Mouse (Mus musculus): ENCODE measurements at regions not wholly inside any gene's neighbourhood (a gene's known extent, or its start where the extent isn't known, plus 50 kb on each side); places are given as distances from the start of the nearest gene placed in this dataset.
A peak's percentile ranks its signal among the peaks of the same experiment; 100 is the strongest.
"Not testable (repeated sequence)": the region's sequence is repeated elsewhere in the genome, so short reads cannot be mapped to it uniquely, and the experiment has no call there.

- no peak overlapping the region for H3K4me3 ChIP-seq
- 0 out of 2 replicates have a peak, but pooled peaks cover 4% of the 10 kb centered on the region for H3K4me1 ChIP-seq (replicated peaks)
- 4% methylated on average over 9 of the region's 9 CpGs for WGBS
- H3K9me3 ChIP-seq, result 0 out of 2 replicates have a peak, but pooled peaks cover 2% of the 10 kb centered on the region
- peak; percentile 80 for ATAC-seq (ENCODE audit: low FRiP score)
- H3K27me3 ChIP-seq, result no peaks in the 10 kb centered on the region
- no peaks in the 10 kb centered on the region for H3K36me3 ChIP-seq
- H3K9ac ChIP-seq, result no peak overlapping the region
- peak overlapping the region; percentile 46 for H3K4me2 ChIP-seq
- H3K27ac ChIP-seq, result no peak overlapping the region
Measured at GRCm38 (mm10) chr16:54983759-54984218, 314.0 kb downstream of the Zpld1 start.

- H3K27ac ChIP-seq, result no peak overlapping the region
- no peaks in the 10 kb centered on the region for H3K27me3 ChIP-seq
- WGBS, result 85% methylated on average over 6 of the region's 6 CpGs
- no peak overlapping the region for H3K4me2 ChIP-seq
- no peak for ATAC-seq (ENCODE audit: low FRiP score)
- no peaks in the 10 kb centered on the region for H3K36me3 ChIP-seq
- no peaks in the 10 kb centered on the region; the same call in 1 of the 2 replicates for H3K9me3 ChIP-seq
- no peaks in the 10 kb centered on the region for H3K4me1 ChIP-seq (replicated peaks)
- no peak overlapping the region for H3K9ac ChIP-seq
- no peak overlapping the region for H3K4me3 ChIP-seq
Measured at GRCm38 (mm10) chr16:54970356-54970755, 327.4 kb downstream of the Zpld1 start.

GRCm38 (mm10) chr16:54943808-54944315 is 353.9 kb downstream of the Zpld1 start:
- no peak for ATAC-seq (ENCODE audit: low FRiP score)
- H3K4me3 ChIP-seq, result no peak overlapping the region
- no peak overlapping the region for H3K4me2 ChIP-seq
- no peak overlapping the region for H3K27ac ChIP-seq
- no peaks in the 10 kb centered on the region for H3K36me3 ChIP-seq
- H3K9ac ChIP-seq, result no peak overlapping the region
- H3K27me3 ChIP-seq, result no peaks in the 10 kb centered on the region
- no peaks in the 10 kb centered on the region for H3K9me3 ChIP-seq
- H3K4me1 ChIP-seq (replicated peaks), result no peaks in the 10 kb centered on the region
- WGBS, result 52% methylated on average over 7 of the region's 7 CpGs

GRCm38 (mm10) chr16:54928259-54928658 is 369.5 kb downstream of the Zpld1 start:
- no peak overlapping the region for H3K4me2 ChIP-seq
- H3K27me3 ChIP-seq, result no peaks in the 10 kb centered on the region
- 62% methylated on average over 3 of the region's 3 CpGs for WGBS
- no peak for ATAC-seq (ENCODE audit: low FRiP score)
- no peaks in the 10 kb centered on the region for H3K4me1 ChIP-seq (replicated peaks)
- H3K4me3 ChIP-seq, result no peak overlapping the region
- no peak overlapping the region for H3K27ac ChIP-seq
- H3K9ac ChIP-seq, result no peak overlapping the region
- H3K9me3 ChIP-seq, result no peaks in the 10 kb centered on the region
- no peaks in the 10 kb centered on the region for H3K36me3 ChIP-seq

DNA sequence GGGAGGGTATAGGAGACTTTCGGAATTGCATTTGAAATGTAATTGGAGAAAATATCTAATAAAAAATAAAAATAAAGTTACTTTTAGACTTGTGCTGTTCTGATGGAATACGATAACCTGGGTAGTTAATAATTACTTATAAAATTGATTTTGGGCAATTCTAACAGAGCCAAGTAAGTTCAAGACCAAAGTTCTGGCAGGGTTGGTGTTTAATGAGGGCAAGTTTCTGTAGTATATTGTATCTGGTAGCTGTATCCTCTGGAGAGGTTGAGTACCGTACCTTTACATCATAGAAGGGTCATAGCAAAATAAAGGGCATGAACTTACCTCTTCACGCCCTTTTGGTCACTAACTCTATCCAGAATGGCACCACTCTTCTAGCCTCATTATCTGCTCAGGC is 394.9 kb downstream of the Zpld1 start:
- no peaks in the 10 kb centered on the region for H3K36me3 ChIP-seq
- no peak overlapping the region for H3K9ac ChIP-seq
- no peaks in the 10 kb centered on the region for H3K27me3 ChIP-seq
- H3K4me3 ChIP-seq, result no peak overlapping the region
- H3K27ac ChIP-seq, result no peak overlapping the region
- WGBS, result 92% methylated on average over 4 of the region's 4 CpGs
- no peaks in the 10 kb centered on the region for H3K4me1 ChIP-seq (replicated peaks)
- ATAC-seq (ENCODE audit: low FRiP score), result no peak
- H3K9me3 ChIP-seq, result no peaks in the 10 kb centered on the region
- H3K4me2 ChIP-seq, result no peak overlapping the region

DNA sequence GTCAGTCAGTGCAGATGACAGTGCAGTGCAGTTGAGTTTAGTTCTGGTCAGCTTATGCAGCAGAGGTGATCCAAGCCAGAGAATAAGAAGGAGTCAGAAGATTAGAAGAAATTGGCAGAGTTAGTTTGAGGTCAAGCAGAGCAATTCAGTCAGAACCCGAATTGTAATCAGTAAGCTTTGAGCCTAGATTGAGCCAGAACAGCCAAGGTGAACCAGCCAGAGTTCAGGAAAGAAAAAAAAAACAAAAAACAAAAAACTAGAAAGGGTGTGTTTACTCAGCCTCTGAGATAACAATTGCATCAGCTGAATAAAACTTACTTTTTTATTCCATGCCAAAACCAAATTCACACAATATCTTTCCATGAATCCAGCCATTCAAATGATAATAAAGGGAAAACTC is 396.3 kb downstream of the Zpld1 start:
- WGBS, result 84% methylated on average over 1 of the region's 1 CpGs

GRCm38 (mm10) chr16:54894661-54895060 is 403.1 kb downstream of the Zpld1 start:
- Histone ChIP-seq H3K9ac (no peak overlapping the region), H3K4me2 (no peak overlapping the region), H3K27me3 (no peaks in the 10 kb centered on the region), H3K27ac (no peak overlapping the region), H3K4me3 (no peak overlapping the region), H3K36me3 (no peaks in the 10 kb centered on the region), H3K4me1 (replicated peaks) (no peaks in the 10 kb centered on the region), H3K9me3 (0 out of 2 replicates have a peak, but pooled peaks cover 3% of the 10 kb centered on the region)
- 93% methylated on average over 5 of the region's 5 CpGs for WGBS
- no peak for ATAC-seq (ENCODE audit: low FRiP score)

More for the DNA sequence above, 396.3 kb downstream of the Zpld1 start:
- H3K9ac ChIP-seq, result no peak overlapping the region
- H3K36me3 ChIP-seq, result no peaks in the 10 kb centered on the region
- no peak overlapping the region for H3K4me3 ChIP-seq
- no peaks in the 10 kb centered on the region for H3K4me1 ChIP-seq (replicated peaks)
- H3K27me3 ChIP-seq, result no peaks in the 10 kb centered on the region
- no peak for ATAC-seq (ENCODE audit: low FRiP score)
- H3K9me3 ChIP-seq, result no peaks in the 10 kb centered on the region
- H3K27ac ChIP-seq, result no peak overlapping the region
- no peak overlapping the region for H3K4me2 ChIP-seq

GRCm38 (mm10) chr16:54857369-54857768 is 440.4 kb downstream of the Zpld1 start:
- Histone ChIP-seq H3K9me3 (no peaks in the 10 kb centered on the region), H3K27me3 (no peaks in the 10 kb centered on the region), H3K4me2 (no peak overlapping the region), H3K4me3 (no peak overlapping the region), H3K36me3 (no peaks in the 10 kb centered on the region), H3K4me1 (replicated peaks) (0 out of 2 replicates have a peak, but pooled peaks cover 2% of the 10 kb centered on the region), H3K9ac (no peak overlapping the region), H3K27ac (no peak overlapping the region)
- no peak for ATAC-seq (ENCODE audit: low FRiP score)

- not testable (repeated sequence) for H3K27me3 ChIP-seq; H3K4me2 ChIP-seq; H3K4me3 ChIP-seq; ATAC-seq (ENCODE audit: low FRiP score); H3K9me3 ChIP-seq; H3K27ac ChIP-seq; H3K4me1 ChIP-seq (replicated peaks); H3K36me3 ChIP-seq; H3K9ac ChIP-seq
- 92% methylated on average over 4 of the region's 4 CpGs for WGBS
Measured at GRCm38 (mm10) chr16:54842996-54843395, 454.8 kb downstream of the Zpld1 start.
